Mouse (Mus musculus): Measurements from ENCODE around the gene Bckdk. TPM values are rescaled to one million over a fixed set of nuclear protein-coding genes. Genes with fewer than 3 reads are reported as not detected.

Bckdk gene
- total RNA-seq (2015) (68.3 and 75.7 TPM in 2 replicates), total RNA-seq (2017) (42.5 and 49.9 TPM in 2 replicates)

DNA sequence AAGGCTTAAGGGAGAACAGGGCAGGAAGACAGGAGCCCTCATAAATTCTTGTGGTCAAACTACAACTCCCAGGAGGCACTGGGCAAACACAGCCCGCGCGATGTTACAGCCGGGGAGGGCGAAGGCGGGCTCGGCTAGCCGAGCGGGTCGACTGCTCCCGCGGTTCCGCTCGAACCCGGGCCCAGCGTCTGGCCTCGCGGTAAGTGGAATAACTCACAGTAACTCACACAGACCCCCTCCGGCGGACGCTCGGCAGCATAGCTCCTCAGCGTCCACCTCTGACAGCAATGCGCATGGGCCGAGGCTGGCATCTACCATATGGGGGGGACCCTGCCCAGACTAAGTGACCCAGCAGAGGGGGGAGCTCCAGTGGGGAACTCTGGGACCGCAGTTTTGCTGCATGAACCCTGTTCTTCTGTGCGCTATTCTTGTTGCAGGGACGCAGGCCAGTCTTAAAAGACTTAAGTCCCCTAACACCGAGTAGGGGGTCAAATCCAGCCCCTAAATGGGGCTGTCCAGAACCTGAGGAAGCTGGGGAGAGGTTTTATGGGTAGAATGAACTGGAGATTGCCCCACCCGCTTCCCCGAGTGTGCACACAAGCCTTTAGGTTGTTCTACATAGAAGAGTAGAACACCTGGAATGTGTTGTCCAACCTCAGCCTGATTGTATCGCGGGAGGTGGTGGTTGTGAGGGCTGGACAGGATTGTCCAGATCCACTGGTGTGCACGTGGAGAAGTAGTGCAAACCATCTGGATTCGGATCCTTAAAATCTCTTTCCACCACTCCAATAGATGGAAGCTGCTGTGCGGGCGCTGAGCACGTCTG lies at the start of gene Bckdk:
Gene Bckdk, plus strand, starts transcription at position 112 of the 826 bp plus-strand sequence.
- ATAC-seq (replicated peaks; ENCODE audit: poor library complexity) = peak; percentile 86

DNA sequence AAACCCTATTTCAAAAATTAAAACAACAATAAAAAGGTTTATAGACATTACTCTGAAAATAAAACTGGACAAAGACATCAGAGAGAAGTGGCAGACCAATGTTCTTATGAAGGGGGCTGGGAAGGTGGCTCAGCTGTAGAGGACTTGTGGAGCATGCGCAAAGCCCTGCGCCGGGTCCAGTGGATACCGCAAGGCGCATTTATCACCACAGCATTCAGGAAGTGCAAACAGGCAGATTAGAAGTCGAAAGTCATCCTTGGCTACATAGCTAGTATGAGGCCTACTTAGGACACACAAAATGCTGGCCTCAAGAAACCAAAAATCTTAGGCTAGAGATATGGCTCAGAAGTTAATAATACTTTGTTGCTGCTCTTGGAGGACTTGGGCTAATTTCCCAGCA lies 45.6 kb upstream of the Bckdk start:
- ATAC-seq (replicated peaks; ENCODE audit: poor library complexity) = peak; percentile 95

DNA sequence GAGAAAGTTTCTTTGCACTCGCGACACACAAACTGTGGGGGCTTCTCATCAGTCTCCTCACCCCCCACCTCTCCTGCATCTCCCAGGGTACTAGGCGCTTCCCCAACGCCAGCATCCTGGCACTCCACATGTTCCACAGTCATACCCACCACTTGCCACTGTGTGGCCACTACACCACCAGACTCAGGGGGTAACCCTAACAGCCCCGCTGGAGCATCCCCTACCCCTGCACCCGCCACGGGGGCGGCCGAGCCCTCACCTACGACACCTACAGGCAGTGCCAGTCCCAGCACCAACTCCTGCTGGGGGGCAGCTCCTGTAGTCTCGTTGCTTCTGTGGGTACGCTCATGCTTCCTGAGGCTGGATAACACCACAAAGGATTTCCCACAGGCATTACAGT lies 37.4 kb upstream of the Bckdk start:
- ATAC-seq (replicated peaks; ENCODE audit: poor library complexity) = no peak

DNA sequence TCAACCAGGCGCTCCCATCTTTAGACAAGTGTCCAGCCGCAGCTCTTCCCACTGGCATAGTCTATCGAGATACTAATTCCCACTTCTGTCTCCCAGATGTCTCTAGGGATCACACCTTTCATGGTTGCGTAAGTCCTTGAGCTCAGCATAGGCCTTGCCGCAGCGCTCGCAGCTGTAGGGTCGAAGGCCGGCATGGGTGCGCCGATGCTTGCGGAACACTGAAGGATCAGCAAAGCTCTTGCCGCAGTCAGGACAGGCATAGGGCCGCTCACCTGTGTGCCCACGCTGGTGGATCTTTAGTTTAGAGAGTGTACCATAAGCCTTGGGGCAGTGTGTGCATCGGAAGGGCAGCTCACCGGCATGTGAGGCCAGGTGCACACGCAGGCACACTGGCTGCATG lies 36.2 kb upstream of the Bckdk start:
- ATAC-seq (replicated peaks; ENCODE audit: poor library complexity) = no peak

DNA sequence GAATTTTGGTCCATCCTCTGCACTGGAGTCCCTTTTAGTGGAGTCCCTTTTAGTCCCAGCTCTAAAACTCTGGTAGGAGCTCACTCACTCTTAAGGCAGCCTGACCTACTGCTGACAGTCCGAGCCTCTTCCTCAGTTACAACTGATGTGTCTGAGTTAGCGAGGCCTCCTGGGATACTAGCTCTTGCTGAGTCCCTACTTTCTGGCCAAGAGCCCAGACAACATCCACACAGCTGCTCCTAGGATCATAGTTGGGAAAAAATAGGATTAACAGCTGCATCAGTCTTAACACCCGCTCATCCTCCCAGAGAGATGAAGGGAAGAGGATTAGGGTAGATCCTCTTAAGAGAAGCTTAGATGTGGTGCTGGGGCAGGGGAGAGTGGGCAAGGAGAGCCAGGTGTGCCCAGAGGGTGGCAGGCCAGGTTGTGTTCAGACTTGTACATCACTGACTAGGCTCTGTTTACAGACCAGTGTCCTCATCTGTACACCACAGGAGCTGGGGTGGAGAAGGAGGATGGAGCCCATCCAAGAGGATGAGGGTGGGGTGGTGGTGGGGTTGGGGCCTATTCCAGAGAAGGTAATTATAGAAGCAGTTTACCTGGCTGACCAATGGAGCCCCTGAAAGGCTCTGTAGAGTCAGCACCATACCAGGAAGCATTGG lies 34.6 kb upstream of the Bckdk start:
- ATAC-seq (replicated peaks; ENCODE audit: poor library complexity) = no peak

DNA sequence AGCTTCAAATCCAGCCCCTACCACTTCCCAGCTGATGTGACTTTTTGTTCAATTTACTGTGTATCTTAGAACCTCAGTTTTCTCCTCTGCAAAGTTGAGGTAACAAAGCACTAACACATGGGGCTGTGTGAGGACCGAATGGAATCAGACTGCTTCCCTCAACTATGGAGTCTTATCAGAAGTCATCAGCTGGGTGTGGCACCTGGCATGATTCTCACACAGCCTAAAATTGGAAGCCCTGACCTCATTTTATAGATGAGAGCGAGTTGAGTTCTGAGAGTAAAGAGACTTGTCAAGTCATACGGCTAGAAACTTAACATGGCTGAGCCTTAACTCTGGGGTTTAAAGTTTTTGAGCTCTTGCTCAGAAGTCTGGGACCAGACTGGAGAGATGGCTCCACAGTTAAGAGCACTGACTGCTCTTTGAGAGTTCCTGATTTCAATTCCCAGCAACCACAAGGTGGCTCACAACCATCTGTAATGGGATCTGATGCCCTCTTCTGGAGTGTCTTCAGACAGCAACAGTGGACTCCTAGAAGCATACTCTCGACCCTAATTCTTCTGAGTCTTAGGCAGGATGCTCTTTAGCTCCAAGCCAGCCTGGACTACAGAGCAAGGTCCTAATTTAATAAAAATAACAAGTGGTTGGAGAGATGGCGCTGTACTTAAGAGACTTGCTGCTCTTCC lies 33.6 kb upstream of the Bckdk start:
- ATAC-seq (replicated peaks; ENCODE audit: poor library complexity) = peak; percentile 41; the same call in 1 of the 2 replicates

DNA sequence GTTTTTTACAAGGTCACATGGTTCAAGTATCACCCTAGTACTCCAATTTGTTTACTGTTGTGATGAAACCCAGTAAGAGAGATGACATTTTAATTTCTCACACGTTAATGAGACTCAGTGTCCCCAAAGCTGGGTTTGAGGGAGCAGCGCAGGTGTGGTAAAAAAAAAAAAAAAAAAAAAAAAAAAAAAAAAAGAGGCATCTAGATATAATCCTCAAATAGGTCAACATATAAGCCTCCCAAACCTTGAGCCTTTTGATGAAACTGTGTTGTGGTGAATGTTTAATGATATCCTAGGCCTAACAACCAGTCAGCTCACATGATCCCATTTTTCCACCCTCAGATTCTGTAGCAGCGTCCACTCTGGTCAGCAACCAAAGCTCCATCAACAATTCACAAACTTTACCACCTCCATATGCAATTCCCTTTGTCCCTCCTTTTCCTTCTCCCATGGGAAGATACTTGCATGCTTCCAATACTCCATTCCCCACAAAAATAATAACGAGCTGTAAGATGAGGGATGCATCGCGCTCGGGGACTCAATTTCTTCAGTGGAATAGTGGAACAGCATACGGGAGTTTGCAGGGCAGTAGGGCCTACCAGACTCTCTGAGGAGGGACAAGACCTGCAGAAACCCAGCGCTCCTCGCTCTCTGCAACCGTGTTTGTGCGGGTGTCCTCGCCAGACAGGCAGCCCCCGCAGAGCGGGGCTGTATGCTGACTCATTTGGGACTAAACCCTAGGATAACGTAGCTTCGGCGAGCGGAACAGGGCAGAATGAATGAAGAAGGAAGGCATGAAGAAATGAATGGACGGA lies 28.9 kb upstream of the Bckdk start:
- ATAC-seq (replicated peaks; ENCODE audit: poor library complexity) = peak; percentile 7; the same call in 1 of the 2 replicates

DNA sequence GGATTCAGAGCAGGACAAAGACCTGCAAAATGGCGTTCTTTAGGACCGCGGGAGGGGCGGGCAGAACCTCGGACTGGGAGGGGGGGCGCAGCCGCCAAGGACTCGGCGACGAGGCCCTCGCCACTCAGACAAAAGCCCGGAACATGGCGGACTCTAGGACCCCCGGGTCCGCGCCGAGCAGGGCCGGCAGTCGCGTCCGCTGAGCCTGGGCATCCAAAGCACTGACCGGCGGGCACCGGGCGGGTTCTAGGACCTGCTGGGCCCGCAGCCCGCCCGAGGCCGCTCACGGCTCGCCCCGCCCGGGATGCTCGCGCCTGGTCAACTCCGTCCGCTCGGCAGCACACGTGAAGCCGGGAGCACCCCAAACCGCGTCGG lies 28.3 kb upstream of the Bckdk start:
- peak; percentile 72 for ATAC-seq (replicated peaks; ENCODE audit: poor library complexity)

DNA sequence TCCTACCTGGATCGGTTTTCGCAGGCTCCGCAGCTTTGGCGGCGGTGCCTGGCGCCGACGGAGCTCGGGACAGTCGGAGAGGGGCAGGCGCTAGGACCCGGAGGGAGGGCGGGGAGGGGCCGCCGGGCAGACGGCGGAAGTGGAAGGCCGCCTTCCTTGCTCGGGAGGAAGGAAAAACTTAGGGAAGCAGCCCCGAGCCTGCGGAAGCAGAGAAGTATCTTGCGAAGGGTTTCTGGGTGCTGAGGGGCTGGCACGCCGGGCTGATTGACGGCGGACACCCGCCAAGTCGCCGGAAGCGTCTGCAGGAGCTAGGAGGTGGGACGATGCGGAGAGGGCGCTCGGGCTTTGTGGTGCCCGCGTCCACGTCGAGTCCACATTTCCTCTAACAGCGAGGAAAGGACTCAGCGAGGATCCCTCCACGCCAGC lies 27.8 kb upstream of the Bckdk start, which contains the start of gene Zfp646:
Gene Zfp646, plus strand, starts transcription at position 181 of the 426 bp plus-strand sequence.
- peak; percentile 62 for ATAC-seq (replicated peaks; ENCODE audit: poor library complexity)

DNA sequence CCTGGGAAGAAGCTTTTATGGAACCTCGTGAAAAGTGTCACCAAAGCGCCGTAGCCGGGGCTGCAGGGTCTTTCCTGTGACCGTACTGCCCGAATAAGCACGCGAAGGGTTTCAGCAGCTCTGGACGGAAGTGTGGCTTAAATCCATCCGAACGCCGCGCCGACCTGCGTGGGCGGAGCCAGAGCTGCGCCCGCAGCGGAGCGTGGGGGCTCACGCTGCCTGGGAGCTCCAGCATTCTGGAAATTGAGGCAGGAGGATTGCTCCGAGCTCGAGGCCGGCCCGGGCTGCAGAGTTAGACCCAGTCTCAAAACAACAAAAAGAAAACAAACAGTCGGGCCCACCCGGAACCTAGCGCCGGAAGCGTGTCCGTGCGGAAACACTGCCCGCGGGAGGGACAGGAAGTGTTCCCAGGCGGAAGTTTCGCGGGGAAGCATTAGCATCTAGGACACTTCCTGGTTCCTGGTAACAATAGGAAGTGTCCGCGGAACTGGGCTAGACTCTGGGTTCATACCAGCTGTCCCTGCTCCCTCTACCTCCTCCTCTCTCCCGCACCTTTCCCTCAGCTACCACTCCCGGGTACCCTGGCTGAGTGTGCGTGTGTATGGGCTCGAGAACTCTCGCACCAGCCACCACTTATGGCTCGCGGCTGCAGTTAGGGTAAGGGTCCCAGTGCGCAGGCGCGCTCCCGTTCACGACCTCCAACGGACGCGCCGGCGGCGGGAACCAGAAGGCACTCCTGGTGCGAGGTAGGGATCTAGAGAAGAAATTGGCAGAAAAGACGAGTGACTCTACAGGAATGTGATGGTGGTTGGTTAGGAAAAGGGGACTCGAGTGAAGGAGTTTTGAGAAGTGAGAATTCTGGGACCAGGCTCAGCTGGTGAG lies 27.2 kb upstream of the Bckdk start, which contains the start of gene Zfp668:
Gene Zfp668, minus strand, starts transcription at position 362 of the 882 bp plus-strand sequence.
- peak; percentile 71 for ATAC-seq (replicated peaks; ENCODE audit: poor library complexity)

DNA sequence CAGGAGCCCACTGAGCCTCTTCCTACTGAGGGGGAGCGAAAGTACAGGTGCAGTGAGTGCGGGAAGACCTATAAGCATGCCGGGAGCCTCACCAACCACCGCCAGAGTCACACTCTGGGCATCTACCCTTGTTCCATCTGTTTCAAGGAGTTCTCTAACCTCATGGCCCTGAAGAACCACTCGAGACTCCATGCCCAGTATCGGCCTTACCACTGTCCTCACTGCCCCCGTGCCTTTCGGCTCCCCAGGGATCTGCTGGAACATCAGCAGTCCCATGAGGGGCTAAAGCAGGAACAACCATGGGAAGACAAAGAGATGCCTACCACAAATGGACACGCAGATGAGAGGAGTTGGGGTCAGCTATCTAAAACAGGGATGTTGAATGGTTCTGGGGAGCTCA lies 24.6 kb upstream of the Bckdk start:
- ATAC-seq (replicated peaks; ENCODE audit: poor library complexity) = no peak

DNA sequence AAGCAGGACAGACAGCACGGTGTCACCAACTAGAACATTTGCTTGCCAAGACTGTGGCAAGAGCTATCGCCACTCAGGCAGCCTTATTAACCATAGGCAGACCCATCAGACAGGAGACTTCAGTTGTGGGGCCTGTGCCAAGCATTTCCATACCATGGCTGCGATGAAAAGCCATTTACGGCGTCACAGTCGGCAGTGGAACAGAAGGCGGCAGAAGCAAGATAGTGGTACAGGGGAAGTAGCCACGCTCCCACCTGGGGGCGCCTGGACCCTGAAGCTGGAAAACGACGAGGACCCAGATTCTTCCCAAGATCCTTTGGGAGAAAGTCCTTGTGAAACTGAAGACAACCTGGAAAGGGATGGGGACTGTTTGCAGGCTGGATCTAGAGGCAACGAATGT lies 23.5 kb upstream of the Bckdk start:
- ATAC-seq (replicated peaks; ENCODE audit: poor library complexity) = no peak

DNA sequence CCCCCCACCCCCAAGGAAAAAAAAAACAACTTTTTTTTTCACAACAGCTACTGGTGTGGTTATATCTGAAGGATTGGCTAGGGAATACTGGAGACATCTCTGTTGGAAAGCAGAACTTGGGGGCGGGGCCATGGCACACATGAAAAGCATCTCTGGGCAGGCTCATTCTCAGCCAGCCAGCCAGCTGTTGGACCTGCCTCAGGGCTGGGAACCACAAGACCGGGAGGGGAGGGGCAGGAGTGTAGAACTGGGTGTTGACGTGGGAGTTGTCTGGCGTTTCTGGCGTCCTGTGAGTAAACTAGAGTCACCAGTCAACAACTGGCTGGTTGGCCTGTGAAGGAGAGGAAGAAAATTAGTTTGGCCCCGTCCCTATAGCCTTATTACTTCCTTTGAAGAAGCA lies 17.9 kb upstream of the Bckdk start:
- peak; percentile 49; the same call in 1 of the 2 replicates for ATAC-seq (replicated peaks; ENCODE audit: poor library complexity)

DNA sequence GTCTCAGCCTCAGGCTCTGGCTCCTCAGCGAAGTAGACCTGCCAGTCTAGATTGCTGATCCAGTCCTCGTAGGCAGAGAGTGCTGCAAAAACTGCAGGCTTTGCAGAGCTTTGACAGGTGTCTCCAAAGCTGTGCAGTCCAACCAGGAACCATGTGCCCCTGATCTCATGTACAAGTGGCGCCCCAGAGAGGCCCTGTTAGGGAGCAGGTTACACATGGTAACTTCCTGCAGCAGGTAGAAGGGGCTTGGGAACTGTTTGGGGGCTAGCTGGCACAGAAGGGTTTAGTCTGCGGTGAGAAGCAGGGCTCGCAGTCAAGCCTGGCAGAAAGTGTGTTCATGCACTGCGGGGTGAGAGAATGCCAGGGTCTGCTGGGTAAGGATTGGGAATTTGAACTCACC lies 17.3 kb upstream of the Bckdk start:
- ATAC-seq (replicated peaks; ENCODE audit: poor library complexity) = no peak

DNA sequence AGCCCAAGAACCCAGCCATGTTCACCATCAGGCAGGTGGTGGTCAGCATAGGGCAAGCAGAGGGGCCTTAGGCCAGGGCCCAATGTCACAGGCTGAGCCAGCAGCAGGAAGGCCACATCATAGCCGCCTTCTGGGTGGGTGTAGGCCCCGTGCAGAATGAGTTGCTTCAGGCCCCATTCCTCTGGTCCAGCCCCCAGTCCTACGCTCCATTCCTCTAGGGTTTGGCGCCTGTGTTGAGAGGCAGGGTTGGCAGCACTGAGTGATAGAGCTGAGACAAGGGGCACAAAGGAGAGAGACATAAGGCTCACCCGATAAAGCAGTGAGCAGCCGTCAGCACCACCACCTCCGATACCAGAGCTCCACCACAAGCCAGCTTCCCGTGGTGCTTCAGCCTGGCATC lies 16.7 kb upstream of the Bckdk start:
- no peak for ATAC-seq (replicated peaks; ENCODE audit: poor library complexity)

DNA sequence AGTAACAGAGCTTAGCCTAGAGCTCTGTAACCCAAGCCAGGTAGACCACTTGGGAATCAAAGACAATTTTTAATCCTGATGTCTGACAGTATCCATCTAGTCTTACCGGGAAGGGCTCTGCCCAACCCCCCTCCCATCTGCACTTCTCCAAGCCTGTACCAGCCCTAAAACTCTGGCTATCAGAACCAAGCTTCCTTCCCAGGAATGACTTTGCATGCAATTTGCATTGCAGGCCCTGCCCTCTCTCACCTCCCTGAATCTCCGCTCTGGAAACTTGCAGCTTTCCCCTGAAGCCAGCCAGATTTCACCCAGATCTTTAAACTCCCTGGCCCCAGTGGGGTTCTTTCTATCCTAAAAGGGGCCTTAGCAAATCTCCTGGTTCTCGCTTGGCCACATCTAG lies 16.1 kb upstream of the Bckdk start:
- ATAC-seq (replicated peaks; ENCODE audit: poor library complexity) = no peak

DNA sequence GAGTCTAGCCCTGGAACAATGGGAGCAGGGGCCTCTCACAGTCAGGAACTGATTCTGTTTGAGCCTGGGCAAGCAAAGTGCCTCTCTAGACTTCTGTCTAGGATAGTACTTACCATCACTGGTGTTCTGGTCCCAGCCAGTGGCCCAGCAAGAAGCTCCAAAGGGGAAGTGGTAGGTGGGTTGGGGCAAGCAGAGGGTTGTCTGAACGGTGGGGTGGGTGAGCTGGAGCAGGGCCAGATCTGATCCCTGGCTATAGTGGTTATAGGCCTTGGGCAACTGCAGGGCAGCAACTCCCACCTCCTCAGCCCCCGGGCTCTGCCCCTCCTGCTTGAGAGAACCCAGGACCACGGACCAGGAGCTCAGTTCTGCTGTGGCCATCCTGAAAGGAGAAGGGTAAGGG lies 15.1 kb upstream of the Bckdk start:
- ATAC-seq (replicated peaks; ENCODE audit: poor library complexity) = peak; percentile 43; the same call in 1 of the 2 replicates

DNA sequence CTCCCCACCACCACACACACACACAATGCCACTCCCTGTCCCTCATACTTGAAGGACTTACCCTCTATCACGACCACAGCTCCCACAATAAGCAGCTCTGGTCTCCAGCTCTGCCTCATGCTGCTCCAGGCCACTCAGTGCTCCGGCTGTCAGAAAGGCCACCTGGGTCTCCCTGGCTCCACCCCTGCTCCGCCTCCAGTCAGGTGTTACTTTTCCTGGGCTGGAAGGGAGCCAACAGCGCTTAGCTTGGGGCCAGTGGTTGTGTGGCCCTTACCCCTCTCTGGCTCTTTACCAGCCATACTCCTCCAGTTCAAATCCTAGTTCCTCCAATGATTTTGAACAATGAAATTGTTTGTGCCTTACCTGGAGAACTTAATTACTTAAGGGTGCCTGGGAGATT lies 13.1 kb upstream of the Bckdk start, which contains the start of gene Prss53:
Gene Prss53, minus strand, starts transcription at position 173 of the 400 bp plus-strand sequence.
- ATAC-seq (replicated peaks; ENCODE audit: poor library complexity) = no peak

DNA sequence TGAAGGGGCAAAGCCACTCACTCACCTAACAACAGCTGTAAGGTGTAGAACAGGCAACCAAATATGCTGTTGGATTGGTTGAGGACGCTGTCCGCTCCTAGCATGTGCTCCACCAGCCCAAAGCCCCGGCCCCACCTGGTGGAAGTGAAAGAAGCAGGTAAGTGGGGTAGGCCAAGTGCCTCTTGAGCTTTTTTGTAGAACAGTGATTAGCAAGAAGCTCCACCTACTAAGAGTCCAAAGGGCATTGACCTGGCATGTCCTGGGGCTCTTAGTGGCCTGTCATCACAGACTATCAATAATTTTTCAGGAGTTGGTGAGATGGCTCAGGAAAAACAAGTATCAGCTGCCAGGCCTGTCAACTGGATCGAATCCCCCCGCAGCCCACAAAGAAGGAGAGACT lies 9.4 kb upstream of the Bckdk start:
- ATAC-seq (replicated peaks; ENCODE audit: poor library complexity) = no peak

DNA sequence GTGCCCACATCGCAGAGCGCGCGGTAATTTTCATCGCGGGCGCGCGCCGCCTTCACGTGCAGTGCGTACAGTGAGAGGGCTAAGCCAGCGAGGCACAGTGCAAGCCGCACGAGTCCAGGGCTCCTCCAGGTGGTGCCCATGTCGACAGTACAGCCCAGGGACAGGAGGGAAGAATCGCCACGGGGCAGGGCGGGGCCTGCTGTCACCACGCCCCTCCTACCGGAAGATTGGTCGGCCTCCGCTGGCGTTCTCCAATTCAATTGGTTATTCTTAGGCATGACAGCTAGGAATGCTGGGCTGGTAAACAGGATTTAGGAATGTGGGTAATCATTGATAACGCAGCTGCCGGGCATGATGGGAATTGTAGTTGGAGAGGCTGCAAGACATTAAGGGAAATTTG lies 8.4 kb upstream of the Bckdk start, which contains the start of the genes Gm21974 and Vkorc1:
Gene Gm21974, minus strand, starts transcription at position 13 of the 400 bp plus-strand sequence.
Gene Vkorc1, minus strand, starts transcription at position 176 of the 400 bp plus-strand sequence.
- peak; percentile 91 for ATAC-seq (replicated peaks; ENCODE audit: poor library complexity)
